Mouse (Mus musculus) liver, embryonic 14.5 days (tissue): Measurements from ENCODE around the gene Birc2. TPM values are rescaled to one million over a fixed set of nuclear protein-coding genes. Genes with fewer than 3 reads are reported as not detected.
A peak's percentile ranks its signal among the peaks of the same experiment; 100 is the strongest.

Experiments used
- ATAC-seq: fragments of 200-750 bp; cut with Nextera tagmentation; 2 replicates; pipeline ENCODE4 v1.8.0; 2017; ENCODE audit warnings: moderate number of reproducible peaks, mild to moderate bottlenecking, moderate library complexity; ENCODE audit not compliant: insufficient read depth
- DNase-seq, 3 experiments: peaks; one replicate each; pipeline ENCODE4 v3.0.0-alpha.2; 2012 to 2013; ENCODE audit warnings: low read depth in 3 of 3, low spot score in 3 of 3
- H3K27ac ChIP-seq: fragments of 300-500 bp; sonication (generic); 2 replicates; pipeline ENCODE4 v1.5.1; 2014; ENCODE audit warnings: moderate library complexity, mild to moderate bottlenecking, control low read depth, inconsistent platforms
- H3K27me3 ChIP-seq: fragments of 300-500 bp; sonication (generic); 2 replicates; pipeline ENCODE4 v1.6.1; 2014; ENCODE audit warnings: mild to moderate bottlenecking, low read length, moderate library complexity; ENCODE audit not compliant: control insufficient read depth, insufficient read depth
- H3K36me3 ChIP-seq: fragments of 300-500 bp; sonication (generic); replicated peaks from 2 replicates; pipeline ENCODE4 v1.6.1; 2014; ENCODE audit warnings: low read depth; ENCODE audit not compliant: control insufficient read depth, insufficient read depth
- H3K4me1 ChIP-seq, 2 experiments: fragments of 200-500 bp in 1 of 2; fragments of 300-500 bp in 1 of 2; sonication (generic) in 1 of 2; replicated peaks; 2 replicates each; pipeline ENCODE4 v1.6.1; 2012 to 2014; ENCODE audit warnings: antibody characterized with exemption in 1 of 2, inconsistent platforms in 1 of 2, low read length in 1 of 2; ENCODE audit not compliant: control insufficient read depth in 2 of 2, insufficient read depth in 2 of 2
- H3K4me2 ChIP-seq: fragments of 300-500 bp; sonication (generic); 2 replicates; pipeline ENCODE4 v1.6.1; 2014; ENCODE audit warnings: low read depth, mild to moderate bottlenecking, control low read depth, moderate library complexity
- H3K4me3 ChIP-seq, 2 experiments: fragments of 200-500 bp in 1 of 2; fragments of 300-500 bp in 1 of 2; sonication (generic) in 1 of 2; 2 replicates each; pipeline ENCODE4 v1.5.1; 2012 to 2014; ENCODE audit warnings: low read depth in 2 of 2, low read length in 2 of 2, mild to moderate bottlenecking in 2 of 2, control low read depth in 1 of 2, inconsistent platforms in 1 of 2, moderate library complexity in 1 of 2; ENCODE audit not compliant: insufficient read depth in 1 of 2
- H3K9ac ChIP-seq: fragments of 300-500 bp; sonication (generic); replicated peaks from 2 replicates; pipeline ENCODE4 v1.6.1; 2014; ENCODE audit warnings: mild to moderate bottlenecking, control low read depth, moderate library complexity
- H3K9me3 ChIP-seq: fragments of 300-500 bp; sonication (generic); 2 replicates; pipeline ENCODE4 v1.6.1; 2016; ENCODE audit warnings: low read length, mixed read lengths; ENCODE audit not compliant: control insufficient read depth
- CTCF ChIP-seq: IDR thresholded peaks from 2 replicates; pipeline ENCODE4 v1.5.1; 2016; ENCODE audit warnings: antibody characterized with exemption, low read depth, control low read depth
- EP300 ChIP-seq: IDR thresholded peaks from 2 replicates; pipeline ENCODE4 v1.6.1; 2016; ENCODE audit warnings: antibody characterized with exemption, low read depth
- WGBS: fragments of 180-500 bp; shearing (Covaris S2); extraction: QIAGEN DNeasy Blood & Tissue Kit; methylation state at CpG from one replicate; pipeline ENCODE4 v1.1.7; 2014; ENCODE audit not compliant: insufficient replicate concordance; 5-methylcytosine and 5-hydroxymethylcytosine counted together
- polyA plus RNA-seq, 2 experiments: library from polyadenylated mRNA; depleted of rRNA in 1 of 2; stranded (reverse) in 1 of 2; unstranded in 1 of 2; fragments of >200 nt; fragmentation: Nextera tagmentation in 1 of 2; extraction: Ambion mirVana in 1 of 2; gene quantifications; 2 replicates each; pipeline versions ENCODE4 v1.2.1 to v1.2.3; 2012 to 2014

Gene Birc2
- polyA plus RNA-seq (2012; rRNA removed) (7.0 and 9.4 TPM in 2 replicates), polyA plus RNA-seq (2014; fragmentation: Nextera tagmentation; extraction: Ambion mirVana) (13.1 and 14.1 TPM in 2 replicates)

GRCm38 (mm10) chr9:7836905-7837805, at the start of gene Birc2:
Gene Birc2 (minus strand): TSS chr9:7837064.
- peaks cover 2% of the 10 kb centered on the region for H3K36me3 ChIP-seq
- H3K4me1 ChIP-seq, result peaks cover 5 to 16% of the 10 kb centered on the region in 2 experiments
- H3K4me3 ChIP-seq, result peak within 1 kb of the TSS; percentile 74 to 86
- no peaks in the 10 kb centered on the region for H3K9me3 ChIP-seq
- under 1% methylated on average over 68 of the region's 68 CpGs for WGBS
- H3K9ac ChIP-seq, result peak within 1 kb of the TSS; percentile 98
- peak within 1 kb of the TSS; percentile 99 for H3K27ac ChIP-seq
- no peaks in the 10 kb centered on the region for H3K27me3 ChIP-seq
- peak; percentile 96 for ATAC-seq
- peak; percentile 53 for TF ChIP-seq EP300
- TF ChIP-seq CTCF, result no peak
- DNase-seq, result peak; percentile 93 to 95 (median 94)
- H3K4me2 ChIP-seq, result peak within 1 kb of the TSS; percentile 89

- TF ChIP-seq CTCF, result no peak
- ATAC-seq, result no peak
- DNase-seq, result no peak
- Histone ChIP-seq H3K4me2 (no peak overlapping the region), H3K27me3 (no peaks in the 10 kb centered on the region), H3K9me3 (no peaks in the 10 kb centered on the region; the same call in 1 of the 2 replicates), H3K9ac (no peak overlapping the region), H3K4me3 (no peak overlapping the region), H3K4me1 (no peaks in the 10 kb centered on the region), H3K27ac (no peak overlapping the region), H3K36me3 (no peaks in the 10 kb centered on the region)
- WGBS, result 81% methylated on average over 3 of the region's 3 CpGs
Observed at GRCm38 (mm10) chr9:7884346-7884745, 47.5 kb upstream of the Birc2 start.

- Histone ChIP-seq H3K4me1 (no peaks in the 10 kb centered on the region), H3K4me2 (no peak overlapping the region), H3K36me3 (no peaks in the 10 kb centered on the region), H3K27me3 (no peaks in the 10 kb centered on the region), H3K27ac (no peak overlapping the region), H3K4me3 (no peak overlapping the region), H3K9me3 (no peaks in the 10 kb centered on the region; the same call in 1 of the 2 replicates), H3K9ac (no peak overlapping the region)
- ATAC-seq, result no peak
- TF ChIP-seq EP300 (no peak), CTCF (no peak)
- WGBS, result 59% methylated on average over 1 of the region's 1 CpGs
- no peak for DNase-seq
Observed at GRCm38 (mm10) chr9:7882304-7882865, 45.5 kb upstream of the Birc2 start.

GRCm38 (mm10) chr9:7873511-7874211, 36.8 kb upstream of the Birc2 start:
- Histone ChIP-seq H3K27me3 (no peaks in the 10 kb centered on the region), H3K36me3 (no peaks in the 10 kb centered on the region), H3K4me2 (peak overlapping the region; percentile 75), H3K27ac (peak overlapping the region; percentile 50; the same call in 1 of the 2 replicates), H3K9ac (peak overlapping the region; percentile 62; the same call in 1 of the 2 replicates), H3K4me3 (peak overlapping the region in 1 of 2 experiments; percentile 57; a peak in 2 of 4 replicates), H3K4me1 (peaks cover 0 to 15% of the 10 kb centered on the region in 2 experiments; a peak in 3 of 4 replicates), H3K9me3 (no peaks in the 10 kb centered on the region)
- WGBS, result 69% methylated on average over 8 of the region's 8 CpGs
- TF ChIP-seq EP300 (no peak), CTCF (peak; percentile 40; the same call in 1 of the 2 replicates)
- DNase-seq (no peak), ATAC-seq (no peak)
